Mouse (Mus musculus) heart, postnatal 0 days (tissue): ENCODE data around the gene Sept8.

Experiments used
- CTCF ChIP-seq: IDR thresholded peaks from 2 replicates; pipeline ENCODE4 v1.5.1; 2016; ENCODE audit warnings: antibody characterized with exemption, control low read depth, low read depth
- EP300 ChIP-seq: IDR thresholded peaks from 2 replicates; pipeline ENCODE4 v1.6.1; 2016; ENCODE audit warnings: antibody characterized with exemption, low read depth

DNA sequence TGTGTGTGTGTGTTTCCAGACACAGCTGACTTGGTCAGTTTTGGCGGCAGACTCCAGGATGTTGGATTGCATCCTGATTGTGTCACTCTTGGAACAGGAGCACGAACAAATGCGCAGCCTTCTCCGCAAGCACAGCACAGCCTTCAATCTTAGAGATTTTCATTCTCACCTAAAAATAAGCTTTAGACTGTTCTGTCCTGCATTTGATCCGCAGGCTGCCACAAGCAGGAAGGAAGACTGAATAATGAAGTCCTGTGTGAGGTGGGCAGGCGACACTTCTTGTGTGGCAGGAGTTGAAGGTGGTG is 10.1 kb downstream of the Sept8 start:
- TF ChIP-seq CTCF (no peak), EP300 (no peak)
